Mouse (Mus musculus) megakaryocyte, adult 5-6 weeks (primary cell): ENCODE measurements at regions not wholly inside any gene's neighbourhood (a gene's known extent, or its start where the extent isn't known, plus 50 kb on each side); places are given as distances from the start of the nearest gene placed in this dataset.

Source experiments
- ATAC-seq: 2 replicates; pipeline ENCODE4 v1.8.0; 2016; ENCODE audit warnings: mild to moderate bottlenecking, inconsistent platforms; ENCODE audit not compliant: poor library complexity, severe bottlenecking

GRCm38 (mm10) chr4:8374737-8375489 lies 136.1 kb upstream of the Car8 start:
- ATAC-seq, result no peak

GRCm38 (mm10) chr4:8374061-8374460 lies 135.2 kb upstream of the Car8 start:
- ATAC-seq, result no peak

GRCm38 (mm10) chr4:8372069-8372468 lies 133.2 kb upstream of the Car8 start:
- ATAC-seq, result no peak

GRCm38 (mm10) chr4:8370786-8371185 lies 131.9 kb upstream of the Car8 start:
- ATAC-seq, result no peak

GRCm38 (mm10) chr4:8367487-8368276 lies 128.8 kb upstream of the Car8 start:
- no peak for ATAC-seq

- no peak for ATAC-seq
Observed at GRCm38 (mm10) chr4:8366978-8367377, 128.1 kb upstream of the Car8 start.

- no peak for ATAC-seq
Observed at GRCm38 (mm10) chr4:8362409-8362808, 123.6 kb upstream of the Car8 start.

- ATAC-seq, result no peak
Observed at GRCm38 (mm10) chr4:8361931-8362330, 123.1 kb upstream of the Car8 start.

- no peak for ATAC-seq
Observed at GRCm38 (mm10) chr4:8361305-8361704, 122.5 kb upstream of the Car8 start.

- no peak for ATAC-seq
Observed at GRCm38 (mm10) chr4:8357443-8357842, 118.6 kb upstream of the Car8 start.

GRCm38 (mm10) chr4:8341928-8342327 lies 103.1 kb upstream of the Car8 start:
- ATAC-seq, result no peak

- ATAC-seq, result no peak
Observed at GRCm38 (mm10) chr4:8309241-8309987, 70.6 kb upstream of the Car8 start.

GRCm38 (mm10) chr4:8292563-8292962 lies 53.7 kb upstream of the Car8 start:
- no peak for ATAC-seq

- ATAC-seq, result no peak
Observed at GRCm38 (mm10) chr4:8291528-8292492, 53.0 kb upstream of the Car8 start.

GRCm38 (mm10) chr4:8289901-8290300 lies 51.1 kb upstream of the Car8 start:
- ATAC-seq, result 0 out of 2 replicates have a peak, but pooled peaks have one; percentile 35
